Mouse (Mus musculus): ENCODE measurements around the gene Iqck. TPM values are rescaled to one million over a fixed set of nuclear protein-coding genes. Genes with fewer than 3 reads are reported as not detected.

Gene Iqck
- polyA plus RNA-seq, 1 experiment from 2014 or later, result 3.7 TPM

GRCm38 (mm10) chr7:118993597-118994230, 138.2 kb downstream of the Iqck start:
- Histone ChIP-seq H3K27me3 (ENCODE audit: control insufficient read depth, insufficient read depth, low read depth, low read length) (peaks cover 3% of the 10 kb centered on the region), H3K4me1 (replicated peaks; ENCODE audit: control insufficient read depth, insufficient read depth, low read length) (peaks cover 24% of the 10 kb centered on the region), H3K9ac (ENCODE audit: low read length) (peak overlapping the region; percentile 79), H3K9me3 (ENCODE audit: control insufficient read depth, low read length) (no peaks in the 10 kb centered on the region), H3K36me3 (ENCODE audit: control insufficient read depth, insufficient read depth, low read length) (no peaks in the 10 kb centered on the region), H3K4me3 (ENCODE audit: low read length) (peak overlapping the region; percentile 70), H3K4me2 (ENCODE audit: low read depth, low read length) (peak overlapping the region; percentile 98), H3K27ac (ENCODE audit: low read length) (no peak overlapping the region)
- 2% methylated on average over 26 of the region's 26 CpGs for WGBS
- no peak for ATAC-seq (ENCODE audit: low read depth)

DNA sequence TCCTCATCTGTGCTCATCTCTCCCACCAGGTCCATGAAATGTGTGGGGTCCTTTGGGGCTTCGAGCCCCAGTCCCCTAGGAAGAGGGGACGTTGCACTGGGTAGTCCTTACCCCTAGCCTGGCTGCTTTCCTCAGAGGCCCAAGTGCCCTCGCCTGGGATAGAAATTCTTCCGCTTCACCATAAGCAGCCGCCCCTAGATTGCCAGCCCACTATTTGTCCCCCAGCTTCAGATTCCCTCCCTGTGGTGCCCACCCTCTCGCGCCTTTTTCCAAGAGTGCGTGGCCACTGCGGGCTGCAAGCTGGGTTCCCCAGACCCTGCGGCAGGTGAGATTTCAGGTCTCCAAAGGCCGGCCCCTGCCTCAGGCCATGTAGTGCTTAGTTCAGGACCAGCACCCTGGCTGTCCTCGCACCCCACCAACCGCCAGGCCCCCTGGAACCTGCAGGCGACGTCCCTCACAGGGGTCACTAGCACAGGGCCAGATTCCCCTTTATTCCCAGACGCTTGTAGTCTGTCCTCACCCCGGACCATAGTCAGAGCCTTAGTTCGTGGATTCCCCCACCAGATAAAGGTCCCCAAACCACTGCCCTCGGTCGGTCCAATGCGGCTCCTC, 138.8 kb downstream of the Iqck start:
- Histone ChIP-seq H3K36me3 (ENCODE audit: control insufficient read depth, insufficient read depth, low read length) (no peaks in the 10 kb centered on the region), H3K4me3 (ENCODE audit: low read length) (peak overlapping the region; percentile 70), H3K9ac (ENCODE audit: low read length) (peak overlapping the region; percentile 79), H3K4me2 (ENCODE audit: low read depth, low read length) (peak overlapping the region; percentile 98), H3K9me3 (ENCODE audit: control insufficient read depth, low read length) (no peaks in the 10 kb centered on the region), H3K4me1 (replicated peaks; ENCODE audit: control insufficient read depth, insufficient read depth, low read length) (peaks cover 24% of the 10 kb centered on the region), H3K27me3 (ENCODE audit: control insufficient read depth, insufficient read depth, low read depth, low read length) (peaks cover 3% of the 10 kb centered on the region), H3K27ac (ENCODE audit: low read length) (peak overlapping the region; percentile 33)
- 1% methylated on average over 21 of the region's 21 CpGs for WGBS
- peak; percentile 31 for ATAC-seq (ENCODE audit: low read depth)

- Histone ChIP-seq H3K4me3 (ENCODE audit: low read length) (peak within 1 kb of the TSS; percentile 70), H3K4me2 (ENCODE audit: low read depth, low read length) (peak within 1 kb of the TSS; percentile 98), H3K27ac (ENCODE audit: low read length) (peak within 1 kb of the TSS; percentile 33), H3K36me3 (ENCODE audit: control insufficient read depth, insufficient read depth, low read length) (no peaks in the 10 kb centered on the region), H3K9ac (ENCODE audit: low read length) (peak within 1 kb of the TSS; percentile 79), H3K4me1 (replicated peaks; ENCODE audit: control insufficient read depth, insufficient read depth, low read length) (peaks cover 24% of the 10 kb centered on the region), H3K27me3 (ENCODE audit: control insufficient read depth, insufficient read depth, low read depth, low read length) (peaks cover 3% of the 10 kb centered on the region), H3K9me3 (ENCODE audit: control insufficient read depth, low read length) (no peaks in the 10 kb centered on the region)
- ATAC-seq (ENCODE audit: low read depth), result peak; percentile 97
- WGBS, result under 1% methylated on average over 40 of the region's 44 CpGs
Measured at GRCm38 (mm10) chr7:118995007-118995406, 139.5 kb downstream of the Iqck start, which contains the start of gene Gprc5b. Gene Gprc5b (minus strand): TSS chr7:118995211.

DNA sequence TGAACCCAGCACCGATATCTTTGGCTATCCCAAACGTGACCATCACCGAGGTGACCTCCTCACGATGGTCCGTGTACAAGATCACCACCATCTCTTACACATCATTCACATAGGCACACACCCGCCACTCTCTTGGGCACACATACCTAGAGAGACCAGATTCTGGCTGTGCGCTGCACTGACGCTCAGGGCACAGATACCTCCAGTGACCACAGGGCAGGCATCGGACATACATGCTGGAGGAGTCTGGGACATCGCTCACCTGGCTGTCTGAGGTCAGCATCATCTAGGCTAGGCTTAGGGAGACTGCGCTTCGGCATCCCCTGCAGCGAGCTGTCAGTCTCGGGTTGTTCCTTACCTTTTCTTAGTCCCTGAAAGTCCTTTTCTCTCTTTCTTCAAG, 140.1 kb downstream of the Iqck start:
- 12% methylated on average over 14 of the region's 14 CpGs for WGBS
- Histone ChIP-seq H3K27ac (ENCODE audit: low read length) (no peak overlapping the region), H3K36me3 (ENCODE audit: control insufficient read depth, insufficient read depth, low read length) (no peaks in the 10 kb centered on the region), H3K4me3 (ENCODE audit: low read length) (peak overlapping the region; percentile 70), H3K9me3 (ENCODE audit: control insufficient read depth, low read length) (no peaks in the 10 kb centered on the region), H3K4me1 (replicated peaks; ENCODE audit: control insufficient read depth, insufficient read depth, low read length) (peaks cover 24% of the 10 kb centered on the region), H3K4me2 (ENCODE audit: low read depth, low read length) (peak overlapping the region; percentile 98), H3K9ac (ENCODE audit: low read length) (no peak overlapping the region), H3K27me3 (ENCODE audit: control insufficient read depth, insufficient read depth, low read depth, low read length) (peaks cover 3% of the 10 kb centered on the region)
- ATAC-seq (ENCODE audit: low read depth), result peak; percentile 3

GRCm38 (mm10) chr7:118996137-118996837, 140.7 kb downstream of the Iqck start:
- H3K4me3 ChIP-seq (ENCODE audit: low read length), result no peak overlapping the region
- no peak overlapping the region for H3K9ac ChIP-seq (ENCODE audit: low read length)
- peak overlapping the region; percentile 98; the same call in 1 of the 2 replicates for H3K4me2 ChIP-seq (ENCODE audit: low read depth, low read length)
- H3K27me3 ChIP-seq (ENCODE audit: control insufficient read depth, insufficient read depth, low read depth, low read length), result peaks cover 3% of the 10 kb centered on the region
- no peaks in the 10 kb centered on the region for H3K9me3 ChIP-seq (ENCODE audit: control insufficient read depth, low read length)
- 4% methylated on average over 13 of the region's 13 CpGs for WGBS
- no peak overlapping the region for H3K27ac ChIP-seq (ENCODE audit: low read length)
- ATAC-seq (ENCODE audit: low read depth), result peak; percentile 27
- H3K4me1 ChIP-seq (replicated peaks; ENCODE audit: control insufficient read depth, insufficient read depth, low read length), result peaks cover 24% of the 10 kb centered on the region
- no peaks in the 10 kb centered on the region for H3K36me3 ChIP-seq (ENCODE audit: control insufficient read depth, insufficient read depth, low read length)

DNA sequence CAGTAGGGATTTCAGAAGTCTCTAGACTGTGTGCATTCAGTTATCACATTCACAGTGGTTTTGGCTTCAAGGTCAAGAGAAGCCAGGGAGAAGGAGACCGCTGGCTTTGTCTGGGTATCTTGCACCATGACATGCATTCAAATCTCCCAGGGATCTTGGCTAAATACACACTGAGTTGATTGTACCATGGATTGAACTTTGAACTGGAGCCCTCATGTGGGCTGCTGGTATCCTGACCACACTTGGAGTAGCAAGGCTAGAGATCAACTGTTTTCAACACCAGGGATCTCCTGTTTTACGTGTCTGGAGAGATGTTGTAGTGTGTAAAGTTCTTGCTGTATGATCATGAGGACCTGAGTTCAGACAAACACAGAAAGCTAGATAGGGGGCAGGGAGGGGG, 144.3 kb downstream of the Iqck start:
- no peak overlapping the region for H3K4me2 ChIP-seq (ENCODE audit: low read depth, low read length)
- no peaks in the 10 kb centered on the region for H3K36me3 ChIP-seq (ENCODE audit: control insufficient read depth, insufficient read depth, low read length)
- 63% methylated on average over 2 of the region's 2 CpGs for WGBS
- H3K27ac ChIP-seq (ENCODE audit: low read length), result no peak overlapping the region
- no peaks in the 10 kb centered on the region for H3K9me3 ChIP-seq (ENCODE audit: control insufficient read depth, low read length)
- H3K4me1 ChIP-seq (replicated peaks; ENCODE audit: control insufficient read depth, insufficient read depth, low read length), result peaks cover 7% of the 10 kb centered on the region
- peaks cover 3% of the 10 kb centered on the region for H3K27me3 ChIP-seq (ENCODE audit: control insufficient read depth, insufficient read depth, low read depth, low read length)
- ATAC-seq (ENCODE audit: low read depth), result no peak
- H3K9ac ChIP-seq (ENCODE audit: low read length), result no peak overlapping the region
- H3K4me3 ChIP-seq (ENCODE audit: low read length), result no peak overlapping the region

- H3K9me3 ChIP-seq (ENCODE audit: control insufficient read depth, low read length), result no peaks in the 10 kb centered on the region
- H3K36me3 ChIP-seq (ENCODE audit: control insufficient read depth, insufficient read depth, low read length), result no peaks in the 10 kb centered on the region
- ATAC-seq (ENCODE audit: low read depth), result no peak
- no peak overlapping the region for H3K9ac ChIP-seq (ENCODE audit: low read length)
- no peak overlapping the region for H3K4me3 ChIP-seq (ENCODE audit: low read length)
- 74% methylated on average over 2 of the region's 2 CpGs for WGBS
- no peak overlapping the region for H3K4me2 ChIP-seq (ENCODE audit: low read depth, low read length)
- H3K27ac ChIP-seq (ENCODE audit: low read length), result no peak overlapping the region
- H3K4me1 ChIP-seq (replicated peaks; ENCODE audit: control insufficient read depth, insufficient read depth, low read length), result no peaks in the 10 kb centered on the region
- H3K27me3 ChIP-seq (ENCODE audit: control insufficient read depth, insufficient read depth, low read depth, low read length), result no peaks in the 10 kb centered on the region
Measured at GRCm38 (mm10) chr7:119001965-119002364, 146.4 kb downstream of the Iqck start.

DNA sequence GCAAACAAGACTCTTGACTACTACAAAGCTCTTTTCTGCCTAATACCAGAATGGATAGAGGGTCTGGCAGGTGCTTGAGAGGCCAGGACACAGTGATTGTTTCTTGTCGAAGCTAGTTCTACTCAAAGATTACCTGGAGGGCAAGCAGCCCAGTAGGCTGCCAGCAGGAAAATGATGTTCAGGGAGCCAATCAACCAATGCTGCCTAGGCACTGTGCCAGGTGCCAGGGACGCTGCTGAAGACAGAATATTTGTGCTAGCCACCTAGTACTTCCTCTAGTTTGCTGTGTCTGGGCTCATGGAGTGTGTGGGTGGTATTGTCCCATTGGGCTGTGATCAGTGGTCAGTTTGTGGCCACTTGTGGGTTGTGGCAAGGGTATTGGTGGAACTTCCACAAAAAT, 146.9 kb downstream of the Iqck start:
- no peaks in the 10 kb centered on the region for H3K4me1 ChIP-seq (replicated peaks; ENCODE audit: control insufficient read depth, insufficient read depth, low read length)
- H3K27ac ChIP-seq (ENCODE audit: low read length), result no peak overlapping the region
- no peaks in the 10 kb centered on the region for H3K36me3 ChIP-seq (ENCODE audit: control insufficient read depth, insufficient read depth, low read length)
- no peak overlapping the region for H3K9ac ChIP-seq (ENCODE audit: low read length)
- no peaks in the 10 kb centered on the region for H3K27me3 ChIP-seq (ENCODE audit: control insufficient read depth, insufficient read depth, low read depth, low read length)
- H3K4me2 ChIP-seq (ENCODE audit: low read depth, low read length), result no peak overlapping the region
- ATAC-seq (ENCODE audit: low read depth), result no peak
- WGBS, result 49% methylated on average over 2 of the region's 2 CpGs
- H3K4me3 ChIP-seq (ENCODE audit: low read length), result no peak overlapping the region
- no peaks in the 10 kb centered on the region for H3K9me3 ChIP-seq (ENCODE audit: control insufficient read depth, low read length)

DNA sequence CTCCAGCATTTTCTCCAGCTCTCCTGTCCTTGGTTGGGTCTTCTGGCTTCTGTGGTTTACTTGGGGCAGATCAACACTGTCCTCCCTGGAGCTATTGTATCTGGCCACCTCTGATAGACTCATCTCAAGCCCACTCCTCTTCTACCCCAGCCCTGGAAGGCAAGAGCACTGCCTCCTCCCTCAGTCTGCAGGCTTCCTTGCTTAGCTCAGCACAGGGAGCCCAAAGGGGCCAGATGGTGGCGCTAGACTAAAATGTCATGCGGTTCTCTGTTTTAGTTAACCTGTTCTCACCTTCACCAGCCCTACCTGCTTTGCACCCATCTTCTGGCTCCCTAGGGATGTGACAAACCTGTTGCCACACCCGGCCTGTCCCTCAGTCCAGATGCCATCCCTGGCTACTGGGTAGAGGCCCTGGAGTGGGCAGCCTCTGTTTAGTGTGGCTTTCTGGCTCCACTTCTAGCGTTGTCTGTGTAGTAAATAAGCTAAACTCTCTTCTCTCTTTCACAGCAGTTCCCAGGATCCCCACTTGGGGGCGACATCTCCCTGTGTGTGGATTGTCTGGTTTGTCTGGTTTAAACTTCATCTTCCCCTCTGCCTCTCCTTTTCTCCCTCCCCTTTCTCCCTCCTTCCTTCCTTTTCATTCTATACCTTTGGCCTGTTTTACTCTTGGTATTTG, 155.4 kb downstream of the Iqck start:
- Histone ChIP-seq H3K4me1 (replicated peaks; ENCODE audit: control insufficient read depth, insufficient read depth, low read length) (no peaks in the 10 kb centered on the region), H3K9ac (ENCODE audit: low read length) (no peak overlapping the region), H3K9me3 (ENCODE audit: control insufficient read depth, low read length) (no peaks in the 10 kb centered on the region), H3K27me3 (ENCODE audit: control insufficient read depth, insufficient read depth, low read depth, low read length) (no peaks in the 10 kb centered on the region), H3K4me2 (ENCODE audit: low read depth, low read length) (no peak overlapping the region), H3K36me3 (ENCODE audit: control insufficient read depth, insufficient read depth, low read length) (no peaks in the 10 kb centered on the region), H3K27ac (ENCODE audit: low read length) (no peak overlapping the region), H3K4me3 (ENCODE audit: low read length) (no peak overlapping the region)
- ATAC-seq (ENCODE audit: low read depth), result no peak
- WGBS, result 13% methylated on average over 5 of the region's 5 CpGs

Data from lung, embryonic 16.5 days (tissue).